Mouse (Mus musculus) neural tube, embryonic 12.5 days (tissue): ENCODE measurements around the gene Ldhd. TPM values are rescaled to one million over a fixed set of nuclear protein-coding genes. Genes with fewer than 3 reads are reported as not detected.

Source experiments
- ATAC-seq: fragments of 200-750 bp; cut with Nextera tagmentation; 2 replicates; pipeline ENCODE4 v1.8.0; 2017; ENCODE audit warnings: low read depth, mild to moderate bottlenecking, moderate TSS enrichment, moderate library complexity; ENCODE audit not compliant: low FRiP score
- H3K27ac ChIP-seq: fragments of 300-500 bp; sonication (generic); 2 replicates; pipeline ENCODE4 v1.5.1; 2016
- H3K27me3 ChIP-seq: fragments of 300-500 bp; sonication (generic); replicated peaks from 2 replicates; pipeline ENCODE4 v1.6.1; 2016; ENCODE audit warnings: mild to moderate bottlenecking
- H3K36me3 ChIP-seq: fragments of 300-500 bp; sonication (generic); 2 replicates; pipeline ENCODE4 v1.6.1; 2016; ENCODE audit warnings: mild to moderate bottlenecking
- H3K4me1 ChIP-seq: fragments of 300-500 bp; sonication (generic); 2 replicates; pipeline ENCODE4 v1.6.1; 2016
- H3K4me2 ChIP-seq: fragments of 300-500 bp; sonication (generic); replicated peaks from 2 replicates; pipeline ENCODE4 v1.6.1; 2016; ENCODE audit warnings: mild to moderate bottlenecking
- H3K4me3 ChIP-seq: fragments of 300-500 bp; sonication (generic); 2 replicates; pipeline ENCODE4 v1.5.1; 2016
- H3K9ac ChIP-seq: fragments of 300-500 bp; sonication (generic); 2 replicates; pipeline ENCODE4 v1.6.1; 2016; ENCODE audit warnings: mild to moderate bottlenecking
- H3K9me3 ChIP-seq: fragments of 300-500 bp; sonication (generic); 2 replicates; pipeline ENCODE4 v1.6.1; 2016; ENCODE audit warnings: mild to moderate bottlenecking
- WGBS: fragments of 180-500 bp; shearing (Covaris S2); methylation state at CpG from one replicate; pipeline ENCODE4 v1.1.7; 2016; 5-methylcytosine and 5-hydroxymethylcytosine counted together
- polyA plus RNA-seq: library from polyadenylated mRNA; unstranded; fragments of >200 nt; fragmentation: Nextera tagmentation; extraction: Ambion mirVana; gene quantifications from 2 replicates; pipeline ENCODE4 v1.2.1, GENCODE M21; 2016

Gene Ldhd
- 0.46 and 0.49 TPM in 2 replicates for polyA plus RNA-seq

- H3K36me3 ChIP-seq, result peaks cover 13% of the 10 kb centered on the region; the same call in 1 of the 2 replicates
- no peaks in the 10 kb centered on the region for H3K9me3 ChIP-seq
- H3K27me3 ChIP-seq, result no peaks in the 10 kb centered on the region
- WGBS, result 26% methylated on average over 13 of the region's 13 CpGs
- no peak within 1 kb of the TSS for H3K9ac ChIP-seq
- no peak for ATAC-seq
- peak within 1 kb of the TSS; percentile 47 for H3K4me2 ChIP-seq
- H3K4me3 ChIP-seq, result no peak within 1 kb of the TSS
- H3K27ac ChIP-seq, result no peak within 1 kb of the TSS
- H3K4me1 ChIP-seq, result no peaks in the 10 kb centered on the region
Measured at GRCm38 (mm10) chr8:111630105-111630521, at the start of gene Ldhd. Gene Ldhd, minus strand, starts transcription at chr8:111630374.

GRCm38 (mm10) chr8:111678848-111679247 is 48.7 kb upstream of the Ldhd start:
- no peak overlapping the region for H3K27ac ChIP-seq
- H3K4me3 ChIP-seq, result no peak overlapping the region
- H3K9me3 ChIP-seq, result 0 out of 2 replicates have a peak, but pooled peaks cover 6% of the 10 kb centered on the region
- no peaks in the 10 kb centered on the region for H3K36me3 ChIP-seq
- no peak for ATAC-seq
- H3K27me3 ChIP-seq, result no peaks in the 10 kb centered on the region
- no peak overlapping the region for H3K9ac ChIP-seq
- H3K4me2 ChIP-seq, result no peak overlapping the region
- H3K4me1 ChIP-seq, result no peaks in the 10 kb centered on the region
- 90% methylated on average over 7 of the region's 7 CpGs for WGBS

GRCm38 (mm10) chr8:111678111-111678510 is 47.9 kb upstream of the Ldhd start:
- WGBS, result 38% methylated on average over 3 of the region's 3 CpGs
- Histone ChIP-seq H3K4me1 (no peaks in the 10 kb centered on the region), H3K27me3 (no peaks in the 10 kb centered on the region), H3K4me2 (no peak overlapping the region), H3K27ac (no peak overlapping the region), H3K36me3 (no peaks in the 10 kb centered on the region), H3K9me3 (0 out of 2 replicates have a peak, but pooled peaks cover 6% of the 10 kb centered on the region), H3K9ac (no peak overlapping the region), H3K4me3 (no peak overlapping the region)
- no peak for ATAC-seq

- no peak overlapping the region for H3K27ac ChIP-seq
- no peak for ATAC-seq
- H3K27me3 ChIP-seq, result no peaks in the 10 kb centered on the region
- H3K9me3 ChIP-seq, result 0 out of 2 replicates have a peak, but pooled peaks cover 6% of the 10 kb centered on the region
- H3K36me3 ChIP-seq, result peaks cover 9% of the 10 kb centered on the region
- no peak overlapping the region for H3K4me2 ChIP-seq
- no peak overlapping the region for H3K4me3 ChIP-seq
- no peak overlapping the region for H3K9ac ChIP-seq
- WGBS, result 78% methylated on average over 8 of the region's 8 CpGs
- H3K4me1 ChIP-seq, result no peaks in the 10 kb centered on the region
Measured at GRCm38 (mm10) chr8:111676237-111676636, 46.1 kb upstream of the Ldhd start.

- Histone ChIP-seq H3K36me3 (peaks cover 37% of the 10 kb centered on the region), H3K4me3 (no peak overlapping the region), H3K4me2 (no peak overlapping the region), H3K4me1 (no peaks in the 10 kb centered on the region), H3K27me3 (no peaks in the 10 kb centered on the region), H3K27ac (no peak overlapping the region), H3K9me3 (no peaks in the 10 kb centered on the region), H3K9ac (no peak overlapping the region)
- 98% methylated on average over 2 of the region's 2 CpGs for WGBS
- ATAC-seq, result no peak
Measured at GRCm38 (mm10) chr8:111666751-111667150, 36.6 kb upstream of the Ldhd start.

- Histone ChIP-seq H3K27me3 (no peaks in the 10 kb centered on the region), H3K9ac (no peak overlapping the region), H3K4me1 (no peaks in the 10 kb centered on the region), H3K27ac (no peak overlapping the region), H3K4me3 (no peak overlapping the region), H3K9me3 (no peaks in the 10 kb centered on the region), H3K36me3 (peaks cover 24% of the 10 kb centered on the region), H3K4me2 (no peak overlapping the region)
- ATAC-seq, result no peak
- 91% methylated on average over 3 of the region's 3 CpGs for WGBS
Measured at GRCm38 (mm10) chr8:111662473-111662872, 32.3 kb upstream of the Ldhd start.

- Histone ChIP-seq H3K36me3 (peaks cover 18% of the 10 kb centered on the region), H3K9me3 (no peaks in the 10 kb centered on the region), H3K27me3 (no peaks in the 10 kb centered on the region), H3K4me3 (no peak overlapping the region), H3K27ac (no peak overlapping the region), H3K9ac (no peak overlapping the region), H3K4me1 (no peaks in the 10 kb centered on the region), H3K4me2 (no peak overlapping the region)
- ATAC-seq, result no peak
- whole genome bisulfite sequencing, result 88% methylated on average over 6 of the region's 6 CpGs
Measured at GRCm38 (mm10) chr8:111658819-111659423, 28.7 kb upstream of the Ldhd start.

GRCm38 (mm10) chr8:111657312-111657854 is 27.2 kb upstream of the Ldhd start:
- Histone ChIP-seq H3K27ac (no peak overlapping the region), H3K4me1 (no peaks in the 10 kb centered on the region), H3K9me3 (no peaks in the 10 kb centered on the region), H3K27me3 (no peaks in the 10 kb centered on the region), H3K4me2 (no peak overlapping the region), H3K4me3 (no peak overlapping the region), H3K36me3 (peaks cover 18% of the 10 kb centered on the region), H3K9ac (no peak overlapping the region)
- 23% methylated on average over 1 of the region's 1 CpGs for WGBS
- ATAC-seq, result no peak

- 96% methylated on average over 2 of the region's 2 CpGs for WGBS
- Histone ChIP-seq H3K9me3 (no peaks in the 10 kb centered on the region), H3K9ac (no peak overlapping the region), H3K4me2 (no peak overlapping the region), H3K27me3 (no peaks in the 10 kb centered on the region), H3K27ac (no peak overlapping the region), H3K36me3 (no peaks in the 10 kb centered on the region), H3K4me1 (peaks cover 1% of the 10 kb centered on the region; the same call in 1 of the 2 replicates), H3K4me3 (no peak overlapping the region)
- no peak for ATAC-seq
Measured at GRCm38 (mm10) chr8:111653524-111653923, 23.4 kb upstream of the Ldhd start.

GRCm38 (mm10) chr8:111650651-111651050 is 20.5 kb upstream of the Ldhd start:
- Histone ChIP-seq H3K4me3 (no peak overlapping the region), H3K4me2 (no peak overlapping the region), H3K4me1 (peaks cover 2% of the 10 kb centered on the region; the same call in 1 of the 2 replicates), H3K9me3 (no peaks in the 10 kb centered on the region), H3K36me3 (no peaks in the 10 kb centered on the region), H3K9ac (no peak overlapping the region), H3K27me3 (no peaks in the 10 kb centered on the region), H3K27ac (no peak overlapping the region)
- ATAC-seq, result no peak
- WGBS, result 80% methylated on average over 3 of the region's 3 CpGs

- Histone ChIP-seq H3K4me3 (no peak overlapping the region), H3K27me3 (no peaks in the 10 kb centered on the region), H3K4me2 (no peak overlapping the region), H3K4me1 (peaks cover 5% of the 10 kb centered on the region; the same call in 1 of the 2 replicates), H3K36me3 (no peaks in the 10 kb centered on the region), H3K9me3 (no peaks in the 10 kb centered on the region), H3K9ac (no peak overlapping the region), H3K27ac (no peak overlapping the region)
- no peak for ATAC-seq
- WGBS, result 50% methylated on average over 2 of the region's 2 CpGs
Measured at GRCm38 (mm10) chr8:111648834-111649233, 18.7 kb upstream of the Ldhd start.

- Histone ChIP-seq H3K4me1 (peaks cover 11% of the 10 kb centered on the region), H3K9ac (no peak overlapping the region), H3K27ac (no peak overlapping the region), H3K4me3 (no peak overlapping the region), H3K4me2 (no peak overlapping the region), H3K27me3 (no peaks in the 10 kb centered on the region), H3K9me3 (no peaks in the 10 kb centered on the region), H3K36me3 (no peaks in the 10 kb centered on the region)
- ATAC-seq, result no peak
- 98% methylated on average over 8 of the region's 8 CpGs for WGBS
Measured at GRCm38 (mm10) chr8:111645715-111646114, 15.5 kb upstream of the Ldhd start.
